Mouse (Mus musculus) C2C12 (cell line): ENCODE results near the gene Srgap2.

Source experiments
- CEBPB ChIP-seq: IDR thresholded peaks from one replicate; pipeline ENCODE4 v1.6.1; 2011; ENCODE audit warnings: low read depth, mild to moderate bottlenecking, control low read depth, moderate library complexity
- CTCF ChIP-seq: IDR thresholded peaks from one replicate; pipeline ENCODE4 v1.5.1; 2011; ENCODE audit not compliant: control insufficient read depth, insufficient read depth, insufficient read length
- FOSL1 ChIP-seq: IDR thresholded peaks from one replicate; pipeline ENCODE4 v1.8.0; 2011; ENCODE audit warnings: mild to moderate bottlenecking, low read length; ENCODE audit not compliant: poor library complexity, insufficient read depth, severe bottlenecking
- MAX ChIP-seq: IDR thresholded peaks from one replicate; pipeline ENCODE4 v1.6.1; 2011; ENCODE audit warnings: mild to moderate bottlenecking, control low read depth
- MYOG ChIP-seq: IDR thresholded peaks from one replicate; pipeline ENCODE4 v1.6.1; 2011; ENCODE audit not compliant: control insufficient read depth, insufficient read length; ENCODE audit errors: extremely low read depth
- USF1 ChIP-seq: IDR thresholded peaks from one replicate; pipeline ENCODE4 v1.6.1; 2011; ENCODE audit warnings: low read depth, mild to moderate bottlenecking, control low read depth, moderate library complexity

DNA sequence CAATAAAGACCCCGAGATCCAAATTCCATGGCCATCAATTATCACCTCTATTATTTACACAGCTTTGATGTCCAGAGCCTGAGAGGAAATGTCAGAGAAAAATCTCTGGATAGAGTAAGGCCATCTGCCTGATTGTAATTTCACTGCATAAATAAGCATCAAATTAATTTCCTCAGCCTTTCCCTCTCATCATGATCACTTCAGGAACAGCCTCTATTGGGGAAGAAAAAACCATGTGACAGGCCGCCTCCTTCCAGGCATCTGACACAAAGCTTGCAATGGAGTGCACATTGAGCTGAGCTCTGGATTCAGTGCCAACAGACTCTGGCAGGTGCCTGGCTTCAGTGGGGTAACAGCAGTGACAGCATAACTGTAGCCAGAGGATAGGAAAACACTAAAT, 175.7 kb downstream of the Srgap2 start:
- TF ChIP-seq CTCF, result no peak
- TF ChIP-seq MAX, result no peak
- no peak for TF ChIP-seq MYOG
- TF ChIP-seq USF1, result no peak
- TF ChIP-seq FOSL1, result no peak
- TF ChIP-seq CEBPB, result no peak
